Mouse (Mus musculus): ENCODE measurements around the gene B230118H07Rik. TPM values are rescaled to one million over a fixed set of nuclear protein-coding genes. Genes with fewer than 3 reads are reported as not detected.
A peak's percentile ranks its signal among the peaks of the same experiment; 100 is the strongest.

B230118H07Rik gene
- total RNA-seq, 1 experiment from 2014 or later = 31.8 TPM

- no peak for DNase-seq
Observed at GRCm38 (mm10) chr2:101638979-101639839, 10.1 kb downstream of the B230118H07Rik start.

DNA sequence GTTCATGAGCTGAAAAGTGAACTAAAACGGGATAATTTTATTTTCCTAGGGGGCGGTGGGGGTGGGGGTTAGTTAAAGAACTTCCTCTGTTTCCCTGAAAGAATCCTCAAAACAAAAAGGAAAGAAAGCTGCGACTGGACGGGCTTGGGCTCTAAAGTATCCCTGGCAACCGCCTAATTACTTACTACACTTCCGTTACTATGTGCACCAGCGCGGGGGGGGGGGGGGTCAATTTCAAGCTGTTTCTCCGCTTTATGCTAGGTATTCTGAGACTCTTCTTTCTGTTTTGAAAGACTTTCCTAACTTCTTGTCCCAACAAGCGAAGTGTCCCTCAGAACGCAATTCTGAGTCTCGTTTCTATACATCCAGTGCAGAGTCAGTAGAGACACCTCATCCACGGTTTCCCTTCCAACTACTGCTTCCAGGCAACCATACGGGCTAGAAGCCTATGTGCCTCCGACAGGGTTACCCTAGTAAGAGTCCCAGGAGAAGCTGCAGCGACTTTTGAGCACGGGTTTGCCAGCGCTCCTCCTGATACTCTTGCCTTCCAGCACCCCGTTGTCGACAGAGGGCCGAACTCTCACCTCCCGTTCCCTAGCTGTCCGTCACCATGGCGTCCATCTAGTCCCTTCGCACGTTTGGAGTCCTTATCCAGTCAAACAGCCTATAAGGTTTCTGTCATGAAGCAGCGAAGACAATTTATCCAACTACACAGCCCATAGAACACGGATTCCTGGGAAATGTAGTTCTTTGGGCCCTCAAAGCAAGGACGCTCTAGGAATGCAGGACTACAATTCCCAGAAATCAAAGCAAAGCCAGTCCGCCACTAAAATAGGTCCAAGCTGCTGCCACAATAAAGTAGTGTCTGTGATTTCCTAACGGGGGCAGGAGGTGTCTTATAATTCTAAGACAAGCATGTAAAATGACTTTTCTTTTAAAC lies 20.8 kb downstream of the B230118H07Rik start:
- peak; percentile 80 for DNase-seq

GRCm38 (mm10) chr2:101627227-101627626 lies 22.1 kb downstream of the B230118H07Rik start:
- no peak for DNase-seq

DNA sequence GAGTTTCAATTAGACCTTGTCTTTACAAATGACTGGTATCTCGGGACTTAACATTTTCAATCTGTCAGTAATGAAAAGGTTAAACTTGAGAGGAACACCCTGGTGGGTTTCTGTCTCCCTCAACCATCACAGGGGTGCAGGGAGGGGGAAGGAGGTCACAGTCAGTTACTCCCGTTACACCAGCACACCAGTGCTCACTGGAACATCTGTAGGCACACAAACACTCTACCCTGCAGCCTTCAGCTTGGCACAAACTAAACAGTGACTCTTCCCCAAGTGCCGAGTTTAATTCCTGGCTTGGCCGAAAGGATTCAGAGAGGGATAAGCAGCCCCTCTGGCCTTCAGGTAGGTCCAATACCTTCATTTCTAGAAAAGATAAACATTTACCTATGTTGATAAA lies 24.8 kb downstream of the B230118H07Rik start, which contains the start of gene Rag2:
TSS of gene Rag2 (plus strand) at position 193 of the 400 bp plus-strand sequence.
- no peak for DNase-seq

GRCm38 (mm10) chr2:101624011-101624410 lies 25.3 kb downstream of the B230118H07Rik start:
- DNase-seq = no peak

GRCm38 (mm10) chr2:101623042-101623441 lies 26.3 kb downstream of the B230118H07Rik start:
- DNase-seq = no peak

GRCm38 (mm10) chr2:101621611-101622010 lies 27.7 kb downstream of the B230118H07Rik start:
- no peak for DNase-seq

- DNase-seq = no peak
Observed at GRCm38 (mm10) chr2:101620899-101621298, 28.4 kb downstream of the B230118H07Rik start.

DNA sequence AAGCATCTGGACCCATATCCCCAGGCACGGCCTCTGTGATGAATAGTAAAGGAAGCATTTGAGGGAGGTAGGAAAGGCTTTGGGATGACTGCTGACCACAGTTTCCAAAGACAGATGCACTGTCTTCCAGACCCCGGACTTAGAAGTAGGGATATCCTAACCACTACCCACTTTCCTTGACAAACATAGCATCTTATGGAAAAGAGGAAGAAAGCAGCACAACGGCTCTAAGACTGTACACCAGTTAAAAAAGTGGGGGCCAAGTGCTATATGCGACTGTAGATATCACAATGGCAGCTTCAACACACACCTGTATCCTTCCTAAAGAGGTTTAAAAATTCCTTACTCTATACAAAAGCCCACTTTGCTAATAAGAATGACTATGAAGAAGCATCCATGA lies 31.0 kb downstream of the B230118H07Rik start:
- no peak for DNase-seq

DNA sequence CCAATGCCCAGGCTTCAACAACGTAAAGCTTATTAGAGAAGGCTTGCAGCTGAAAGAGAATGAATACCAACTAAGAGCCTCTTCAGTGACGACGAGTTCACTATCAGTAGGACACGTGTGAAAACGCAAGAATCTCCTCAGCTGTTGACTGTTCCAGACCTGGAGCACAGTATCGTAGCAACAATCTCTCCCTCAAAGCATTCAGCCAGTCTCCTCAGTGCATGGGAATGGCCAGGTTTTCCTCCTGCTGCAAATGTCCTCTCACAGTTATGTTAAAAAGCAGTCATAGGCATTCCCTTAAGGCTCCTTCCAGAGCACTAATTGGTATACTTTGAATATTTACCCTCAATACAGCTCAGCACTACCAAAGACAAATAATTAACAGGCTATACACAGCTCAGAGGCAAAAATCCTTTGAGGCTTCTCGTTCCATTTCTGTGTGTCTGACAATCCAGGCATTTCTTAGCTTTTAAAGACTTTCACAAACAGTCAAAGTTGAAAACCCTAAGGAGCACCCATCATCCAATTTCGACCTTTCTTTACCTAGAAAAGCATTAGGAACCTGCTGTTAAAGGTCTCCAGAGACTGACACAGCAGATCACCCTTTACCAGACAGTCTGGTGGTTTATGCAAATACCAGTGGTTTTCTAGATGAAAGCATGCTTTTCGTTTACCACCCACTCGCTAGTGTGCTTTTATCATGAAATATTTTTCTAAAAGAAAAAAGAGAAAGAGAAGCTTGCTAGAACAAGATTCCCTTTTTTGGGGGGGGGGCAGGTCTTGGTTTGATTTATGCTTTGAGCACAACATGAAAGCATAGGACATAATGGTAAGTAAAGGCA lies 33.6 kb downstream of the B230118H07Rik start:
- DNase-seq = no peak

- no peak for DNase-seq
Observed at GRCm38 (mm10) chr2:101610861-101611260, 38.5 kb downstream of the B230118H07Rik start.

- DNase-seq = no peak
Observed at GRCm38 (mm10) chr2:101608232-101608894, 41.0 kb downstream of the B230118H07Rik start.

DNA sequence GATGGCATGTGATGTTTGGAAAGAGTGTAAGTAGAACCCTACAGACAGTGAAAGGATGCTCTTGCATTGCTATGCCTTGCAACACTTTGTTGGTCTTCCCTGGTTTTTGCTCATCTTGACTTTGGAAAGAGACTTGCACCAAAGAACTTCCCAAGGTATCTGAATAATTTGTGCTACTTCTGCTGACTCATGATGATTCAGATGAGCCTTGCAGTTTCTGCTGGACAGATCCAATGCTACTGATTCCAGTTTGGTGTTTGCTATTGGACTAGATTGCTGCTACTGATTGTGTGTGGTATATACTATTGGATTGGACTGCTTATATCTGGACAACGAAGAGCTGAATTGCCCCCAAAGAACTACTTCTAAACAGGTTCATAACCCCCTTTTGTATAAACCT lies 46.2 kb downstream of the B230118H07Rik start:
- DNase-seq = no peak

- peak; percentile 27 for DNase-seq
Observed at GRCm38 (mm10) chr2:101600703-101601102, 48.6 kb downstream of the B230118H07Rik start.

- no peak for DNase-seq
Observed at GRCm38 (mm10) chr2:101598190-101599181, 50.8 kb downstream of the B230118H07Rik start.

GRCm38 (mm10) chr2:101597186-101597585 lies 52.1 kb downstream of the B230118H07Rik start:
- no peak for DNase-seq

DNA sequence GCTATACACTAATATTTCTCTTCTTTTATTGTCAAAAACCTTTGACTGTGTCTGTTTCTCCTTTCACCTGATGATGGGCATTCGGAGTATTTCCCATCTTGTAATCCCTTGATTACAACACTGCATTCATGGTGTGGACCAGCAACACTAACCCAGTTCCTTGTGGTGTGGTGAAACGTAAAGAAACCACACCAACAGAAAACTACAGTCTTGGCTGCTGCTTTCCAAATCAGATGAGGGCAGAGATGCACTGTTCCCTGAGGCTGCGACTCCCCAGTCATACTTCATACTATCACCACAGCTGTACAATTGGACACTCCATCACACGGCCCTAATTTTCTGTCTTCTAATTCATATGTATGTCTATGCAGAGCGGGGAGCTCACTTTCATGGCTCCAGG lies 54.7 kb downstream of the B230118H07Rik start:
- no peak for DNase-seq

GRCm38 (mm10) chr2:101592886-101593285 lies 56.4 kb downstream of the B230118H07Rik start:
- no peak for DNase-seq

DNA sequence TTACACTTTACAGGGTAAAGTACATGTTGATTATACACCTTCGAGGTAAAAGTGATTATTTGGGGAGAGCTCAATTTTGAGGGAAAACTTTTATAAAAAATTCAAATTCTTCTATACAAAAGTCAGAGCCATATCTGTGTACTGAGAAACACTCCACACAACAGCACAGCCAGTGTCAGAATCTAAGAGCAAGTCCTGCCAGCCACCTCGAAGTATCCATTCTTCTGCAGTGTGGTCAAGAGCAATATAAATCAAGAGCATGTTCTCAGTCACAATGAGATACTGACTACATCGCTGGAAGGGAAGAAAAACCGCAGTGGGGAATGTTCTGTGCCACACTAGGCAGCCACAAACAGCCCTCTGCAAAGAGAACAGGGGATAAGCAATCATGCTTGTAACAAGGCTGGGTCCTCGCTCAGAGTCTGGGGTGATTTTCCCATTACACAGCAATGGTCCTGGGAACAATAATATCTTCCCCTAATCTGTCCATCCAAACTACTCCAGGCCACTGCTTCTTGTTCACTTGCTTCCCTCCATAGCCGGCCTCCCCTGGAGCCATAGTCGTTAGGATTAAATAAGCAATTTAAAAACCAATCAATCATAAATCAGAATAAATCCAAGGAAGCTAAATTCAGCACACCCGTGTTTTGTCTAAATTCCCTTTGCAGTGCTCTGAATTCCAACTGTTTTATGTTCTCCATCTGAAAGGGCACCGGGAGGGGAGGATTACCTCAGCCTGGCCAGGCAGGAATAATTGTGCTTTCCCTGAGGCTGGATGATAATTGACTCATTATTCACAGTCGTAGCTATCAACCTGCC lies 57.1 kb downstream of the B230118H07Rik start:
- no peak for DNase-seq
